In genomic region chr2:95494026-95494697, GRCm38 (mm10) we compare ENCODE assay signal across 29 mouse cellular contexts.
"Had no signal": no experiment of that assay in that cellular context is flagged by ENCODE, and none has a peak within 500 bp of the region (broad histone marks: within the 10 kb centered on the region; RNA-seq: fewer than 3 reads in every experiment).

No protein-coding gene starts in this region.

- H3K4me3 ChIP-seq: limb, embryonic 10.5 days; limb, embryonic 12.5 days; limb, embryonic 13.5 days; limb, embryonic 15.5 days; liver, embryonic 12.5 days; liver, embryonic 13.5 days; liver, embryonic 15.5 days; lung, embryonic 15.5 days; megakaryocyte, embryonic 14.5 days; midbrain, embryonic 10.5 days; midbrain, embryonic 12.5 days; midbrain, embryonic 13.5 days; midbrain, embryonic 15.5 days; myocyte; neural tube, embryonic 12.5 days had no signal

- ATAC-seq: liver, embryonic 12.5 days; liver, postnatal 0 days; lung, postnatal 0 days; midbrain, embryonic 13.5 days; midbrain, embryonic 15.5 days; midbrain, embryonic 16.5 days had no signal

- H3K4me1 ChIP-seq: limb, embryonic 10.5 days; limb, embryonic 12.5 days; limb, embryonic 13.5 days; limb, embryonic 15.5 days; liver, embryonic 12.5 days; liver, embryonic 13.5 days; liver, embryonic 15.5 days; lung, embryonic 15.5 days; megakaryocyte, embryonic 14.5 days; midbrain, embryonic 10.5 days; midbrain, embryonic 12.5 days; midbrain, embryonic 13.5 days; midbrain, embryonic 15.5 days; neural tube, embryonic 12.5 days had no signal

- H3K27ac ChIP-seq: limb, embryonic 10.5 days; limb, embryonic 12.5 days; limb, embryonic 13.5 days; limb, embryonic 15.5 days; liver, embryonic 12.5 days; liver, embryonic 13.5 days; liver, embryonic 14.5 days; liver, embryonic 15.5 days; lung, embryonic 15.5 days; macrophage; midbrain, embryonic 10.5 days; midbrain, embryonic 12.5 days; midbrain, embryonic 13.5 days; midbrain, embryonic 15.5 days; neural tube, embryonic 12.5 days had no signal

- DNase-seq: liver, embryonic 13.5 days; liver, postnatal 0 days; lung, adult 18-20 months; lung, adult 2 months; lung, postnatal 14 days; lung, postnatal 36 days; lung, postnatal 4 days; midbrain, embryonic 14.5 days had no signal

- H3K9ac ChIP-seq: limb, embryonic 12.5 days; limb, embryonic 13.5 days; limb, embryonic 15.5 days; liver, embryonic 12.5 days; liver, embryonic 13.5 days; liver, embryonic 14.5 days; liver, embryonic 15.5 days; liver, postnatal 0 days; lung, embryonic 14.5 days; lung, embryonic 15.5 days; midbrain, embryonic 12.5 days; midbrain, embryonic 13.5 days; midbrain, embryonic 15.5 days; neural tube, embryonic 12.5 days had no signal

- H3K27me3 ChIP-seq: limb, embryonic 12.5 days; limb, embryonic 13.5 days; limb, embryonic 15.5 days; liver, embryonic 12.5 days; liver, embryonic 13.5 days; liver, embryonic 15.5 days; lung, embryonic 15.5 days; megakaryocyte, embryonic 14.5 days; midbrain, embryonic 12.5 days; midbrain, embryonic 13.5 days; midbrain, embryonic 15.5 days; neural tube, embryonic 12.5 days had no signal

- H3K36me3 ChIP-seq: limb, embryonic 10.5 days; limb, embryonic 12.5 days; limb, embryonic 13.5 days; limb, embryonic 15.5 days; liver, embryonic 12.5 days; liver, embryonic 13.5 days; liver, embryonic 15.5 days; lung, embryonic 15.5 days; midbrain, embryonic 10.5 days; midbrain, embryonic 12.5 days; midbrain, embryonic 13.5 days; midbrain, embryonic 15.5 days; neural tube, embryonic 12.5 days had no signal

- H3K4me2 ChIP-seq: limb, embryonic 12.5 days; limb, embryonic 13.5 days; limb, embryonic 15.5 days; liver, embryonic 11.5 days; liver, embryonic 12.5 days; liver, embryonic 13.5 days; liver, embryonic 15.5 days; lung, embryonic 14.5 days; lung, embryonic 15.5 days; midbrain, embryonic 11.5 days; midbrain, embryonic 12.5 days; midbrain, embryonic 13.5 days; midbrain, embryonic 15.5 days; neural tube, embryonic 12.5 days had no signal

- H3K9me3 ChIP-seq: limb, embryonic 10.5 days; limb, embryonic 12.5 days; limb, embryonic 15.5 days; liver, embryonic 12.5 days; liver, embryonic 13.5 days; liver, embryonic 15.5 days; lung, embryonic 15.5 days; megakaryocyte, embryonic 14.5 days; midbrain, embryonic 10.5 days; midbrain, embryonic 12.5 days; midbrain, embryonic 15.5 days; neural tube, embryonic 12.5 days had no signal
